Mouse (Mus musculus): ENCODE results near the gene Slc5a10. TPM values are rescaled to one million over a fixed set of nuclear protein-coding genes. Genes with fewer than 3 reads are reported as not detected.

The Slc5a10 gene
- polyA plus RNA-seq, 1 experiment from 2014 or later, result 0.09 TPM

GRCm38 (mm10) chr11:61715130-61715529, 5.5 kb downstream of the Slc5a10 start:
- 74% methylated on average over 6 of the region's 6 CpGs for WGBS
- no peak overlapping the region for H3K4me2 ChIP-seq (replicated peaks; ENCODE audit: low read depth, low read length)
- DNase-seq (ENCODE audit: low spot score) (no peak), ATAC-seq (ENCODE audit: low FRiP score) (no peak)
- no peaks in the 10 kb centered on the region; the same call in 1 of the 2 replicates for H3K27me3 ChIP-seq (ENCODE audit: control insufficient read depth, insufficient read depth, low read length)
- H3K36me3 ChIP-seq (ENCODE audit: control insufficient read depth, insufficient read depth, low read length), result no peaks in the 10 kb centered on the region
- H3K9ac ChIP-seq (ENCODE audit: low read depth, low read length), result no peak overlapping the region
- no peak overlapping the region for H3K27ac ChIP-seq (ENCODE audit: low read depth, low read length)
- no peak overlapping the region for H3K4me3 ChIP-seq (ENCODE audit: low read depth, low read length)
- H3K4me1 ChIP-seq (replicated peaks; ENCODE audit: control insufficient read depth, insufficient read depth, low read length), result no peaks in the 10 kb centered on the region
- H3K9me3 ChIP-seq (ENCODE audit: control insufficient read depth, low read length), result no peaks in the 10 kb centered on the region

- H3K9me3 ChIP-seq (ENCODE audit: control insufficient read depth, low read length), result no peaks in the 10 kb centered on the region
- ATAC-seq (ENCODE audit: low FRiP score) (peak; percentile 51; the same call in 1 of the 2 replicates), DNase-seq (ENCODE audit: low spot score) (peak; percentile 90)
- no peak overlapping the region for H3K4me2 ChIP-seq (replicated peaks; ENCODE audit: low read depth, low read length)
- H3K27ac ChIP-seq (ENCODE audit: low read depth, low read length), result no peak overlapping the region
- H3K4me3 ChIP-seq (ENCODE audit: low read depth, low read length), result no peak overlapping the region
- H3K36me3 ChIP-seq (ENCODE audit: control insufficient read depth, insufficient read depth, low read length), result no peaks in the 10 kb centered on the region
- no peaks in the 10 kb centered on the region for H3K4me1 ChIP-seq (replicated peaks; ENCODE audit: control insufficient read depth, insufficient read depth, low read length)
- H3K27me3 ChIP-seq (ENCODE audit: control insufficient read depth, insufficient read depth, low read length), result no peaks in the 10 kb centered on the region; the same call in 1 of the 2 replicates
- H3K9ac ChIP-seq (ENCODE audit: low read depth, low read length), result no peak overlapping the region
- WGBS, result 49% methylated on average over 11 of the region's 11 CpGs
Observed at GRCm38 (mm10) chr11:61714346-61715117, 6.1 kb downstream of the Slc5a10 start.

GRCm38 (mm10) chr11:61713157-61713855, 7.3 kb downstream of the Slc5a10 start:
- H3K9me3 ChIP-seq (ENCODE audit: control insufficient read depth, low read length), result no peaks in the 10 kb centered on the region
- 53% methylated on average over 15 of the region's 15 CpGs for WGBS
- no peaks in the 10 kb centered on the region; the same call in 1 of the 2 replicates for H3K27me3 ChIP-seq (ENCODE audit: control insufficient read depth, insufficient read depth, low read length)
- H3K36me3 ChIP-seq (ENCODE audit: control insufficient read depth, insufficient read depth, low read length), result no peaks in the 10 kb centered on the region
- ATAC-seq (ENCODE audit: low FRiP score) (no peak), DNase-seq (ENCODE audit: low spot score) (no peak)
- no peak overlapping the region for H3K9ac ChIP-seq (ENCODE audit: low read depth, low read length)
- no peak overlapping the region for H3K27ac ChIP-seq (ENCODE audit: low read depth, low read length)
- no peaks in the 10 kb centered on the region for H3K4me1 ChIP-seq (replicated peaks; ENCODE audit: control insufficient read depth, insufficient read depth, low read length)
- no peak overlapping the region for H3K4me2 ChIP-seq (replicated peaks; ENCODE audit: low read depth, low read length)
- H3K4me3 ChIP-seq (ENCODE audit: low read depth, low read length), result no peak overlapping the region

- no peak for ATAC-seq (ENCODE audit: low FRiP score)
- no peaks in the 10 kb centered on the region for H3K9me3 ChIP-seq (ENCODE audit: control insufficient read depth, low read length)
- no peaks in the 10 kb centered on the region for H3K4me1 ChIP-seq (replicated peaks; ENCODE audit: control insufficient read depth, insufficient read depth, low read length)
- no peak overlapping the region for H3K4me3 ChIP-seq (ENCODE audit: low read depth, low read length)
- no peak overlapping the region for H3K9ac ChIP-seq (ENCODE audit: low read depth, low read length)
- DNase-seq (ENCODE audit: low spot score), result no peak
- no peak overlapping the region for H3K27ac ChIP-seq (ENCODE audit: low read depth, low read length)
- no peak overlapping the region for H3K4me2 ChIP-seq (replicated peaks; ENCODE audit: low read depth, low read length)
- WGBS, result 68% methylated on average over 3 of the region's 3 CpGs
- no peaks in the 10 kb centered on the region for H3K36me3 ChIP-seq (ENCODE audit: control insufficient read depth, insufficient read depth, low read length)
- no peaks in the 10 kb centered on the region; the same call in 1 of the 2 replicates for H3K27me3 ChIP-seq (ENCODE audit: control insufficient read depth, insufficient read depth, low read length)
Observed at GRCm38 (mm10) chr11:61708928-61709327, 11.7 kb downstream of the Slc5a10 start.

- ATAC-seq (ENCODE audit: low FRiP score) (no peak), DNase-seq (ENCODE audit: low spot score) (no peak)
- Histone ChIP-seq H3K9ac (ENCODE audit: low read depth, low read length) (no peak overlapping the region), H3K27ac (ENCODE audit: low read depth, low read length) (no peak overlapping the region), H3K4me2 (replicated peaks; ENCODE audit: low read depth, low read length) (no peak overlapping the region), H3K9me3 (ENCODE audit: control insufficient read depth, low read length) (no peaks in the 10 kb centered on the region), H3K4me3 (ENCODE audit: low read depth, low read length) (no peak overlapping the region), H3K27me3 (ENCODE audit: control insufficient read depth, insufficient read depth, low read length) (0 out of 2 replicates have a peak, but pooled peaks cover 2% of the 10 kb centered on the region), H3K4me1 (replicated peaks; ENCODE audit: control insufficient read depth, insufficient read depth, low read length) (no peaks in the 10 kb centered on the region), H3K36me3 (ENCODE audit: control insufficient read depth, insufficient read depth, low read length) (no peaks in the 10 kb centered on the region)
- 78% methylated on average over 4 of the region's 4 CpGs for WGBS
Observed at GRCm38 (mm10) chr11:61706232-61706631, 14.4 kb downstream of the Slc5a10 start.

GRCm38 (mm10) chr11:61705581-61705980, 15.0 kb downstream of the Slc5a10 start:
- no peak for DNase-seq (ENCODE audit: low spot score)
- H3K36me3 ChIP-seq (ENCODE audit: control insufficient read depth, insufficient read depth, low read length), result no peaks in the 10 kb centered on the region
- no peak overlapping the region for H3K9ac ChIP-seq (ENCODE audit: low read depth, low read length)
- no peak overlapping the region for H3K27ac ChIP-seq (ENCODE audit: low read depth, low read length)
- H3K27me3 ChIP-seq (ENCODE audit: control insufficient read depth, insufficient read depth, low read length), result 0 out of 2 replicates have a peak, but pooled peaks cover 3% of the 10 kb centered on the region
- ATAC-seq (ENCODE audit: low FRiP score), result no peak
- no peaks in the 10 kb centered on the region for H3K9me3 ChIP-seq (ENCODE audit: control insufficient read depth, low read length)
- H3K4me1 ChIP-seq (replicated peaks; ENCODE audit: control insufficient read depth, insufficient read depth, low read length), result 0 out of 2 replicates have a peak, but pooled peaks cover under 1% of the 10 kb centered on the region
- H3K4me3 ChIP-seq (ENCODE audit: low read depth, low read length), result no peak overlapping the region
- no peak overlapping the region for H3K4me2 ChIP-seq (replicated peaks; ENCODE audit: low read depth, low read length)
- 89% methylated on average over 2 of the region's 2 CpGs for WGBS

GRCm38 (mm10) chr11:61702494-61702893, 18.1 kb downstream of the Slc5a10 start:
- no peak overlapping the region for H3K27ac ChIP-seq (ENCODE audit: low read depth, low read length)
- H3K4me3 ChIP-seq (ENCODE audit: low read depth, low read length), result no peak overlapping the region
- H3K27me3 ChIP-seq (ENCODE audit: control insufficient read depth, insufficient read depth, low read length), result 0 out of 2 replicates have a peak, but pooled peaks cover 5% of the 10 kb centered on the region
- no peaks in the 10 kb centered on the region for H3K9me3 ChIP-seq (ENCODE audit: control insufficient read depth, low read length)
- H3K4me2 ChIP-seq (replicated peaks; ENCODE audit: low read depth, low read length), result no peak overlapping the region
- no peak overlapping the region for H3K9ac ChIP-seq (ENCODE audit: low read depth, low read length)
- WGBS, result 90% methylated on average over 5 of the region's 5 CpGs
- no peaks in the 10 kb centered on the region for H3K36me3 ChIP-seq (ENCODE audit: control insufficient read depth, insufficient read depth, low read length)
- no peak for DNase-seq (ENCODE audit: low spot score)
- 0 out of 2 replicates have a peak, but pooled peaks cover 3% of the 10 kb centered on the region for H3K4me1 ChIP-seq (replicated peaks; ENCODE audit: control insufficient read depth, insufficient read depth, low read length)
- no peak for ATAC-seq (ENCODE audit: low FRiP score)

GRCm38 (mm10) chr11:61701696-61702095, 18.9 kb downstream of the Slc5a10 start:
- no peaks in the 10 kb centered on the region for H3K36me3 ChIP-seq (ENCODE audit: control insufficient read depth, insufficient read depth, low read length)
- no peak for ATAC-seq (ENCODE audit: low FRiP score)
- H3K9me3 ChIP-seq (ENCODE audit: control insufficient read depth, low read length), result no peaks in the 10 kb centered on the region
- no peak for DNase-seq (ENCODE audit: low spot score)
- H3K9ac ChIP-seq (ENCODE audit: low read depth, low read length), result no peak overlapping the region
- no peak overlapping the region for H3K4me2 ChIP-seq (replicated peaks; ENCODE audit: low read depth, low read length)
- no peak overlapping the region for H3K4me3 ChIP-seq (ENCODE audit: low read depth, low read length)
- H3K4me1 ChIP-seq (replicated peaks; ENCODE audit: control insufficient read depth, insufficient read depth, low read length), result 0 out of 2 replicates have a peak, but pooled peaks cover 3% of the 10 kb centered on the region
- H3K27me3 ChIP-seq (ENCODE audit: control insufficient read depth, insufficient read depth, low read length), result 0 out of 2 replicates have a peak, but pooled peaks cover 5% of the 10 kb centered on the region
- 0 out of 2 replicates have a peak overlapping the region, but pooled peaks have one; percentile 17 for H3K27ac ChIP-seq (ENCODE audit: low read depth, low read length)
- 41% methylated on average over 5 of the region's 5 CpGs for WGBS

Data from hindbrain, embryonic 11.5 days (tissue).